Mouse (Mus musculus) ES-Bruce4 (cell line): ENCODE results near the gene Hoxc10.

ENCODE experiments used
- CTCF ChIP-seq: IDR thresholded peaks from one replicate; pipeline ENCODE4 v1.8.1; 2011; ENCODE audit warnings: low read depth, low read length
- POLR2A ChIP-seq: IDR thresholded peaks from one replicate; pipeline ENCODE4 v1.8.1; 2011; ENCODE audit warnings: low read length; ENCODE audit not compliant: insufficient read depth

- TF ChIP-seq CTCF, result no peak
- TF ChIP-seq POLR2A, result no peak
Observed at GRCm38 (mm10) chr15:102934897-102935296, 31.7 kb upstream of the Hoxc10 start.
